Mouse (Mus musculus) macrophage (primary cell): ENCODE data around the gene Tectb. TPM values are rescaled to one million over a fixed set of nuclear protein-coding genes. Genes with fewer than 3 reads are reported as not detected.

ENCODE experiments used
- H3K27ac ChIP-seq: fragments of 350-480 bp; formaldehyde crosslinking; 2 replicates; pipeline ENCODE4 v1.9.0; 2021
- H3K36me3 ChIP-seq: fragments of 350-480 bp; formaldehyde crosslinking; 2 replicates; pipeline ENCODE4 v1.9.0; 2021; ENCODE audit errors: inconsistent target
- H3K4me3 ChIP-seq: fragments of 350-480 bp; formaldehyde crosslinking; 2 replicates; pipeline ENCODE4 v1.9.0; 2021; ENCODE audit errors: inconsistent target
- H3K79me2 ChIP-seq: fragments of 350-480 bp; formaldehyde crosslinking; 2 replicates; pipeline ENCODE4 v1.9.0; 2021; ENCODE audit errors: inconsistent target
- WGBS: methylation state at CpG from one replicate; pipeline ENCODE4 v1.1.7; 2026; ENCODE audit warnings: inconsistent platforms; ENCODE audit not compliant: missing documents; 5-methylcytosine and 5-hydroxymethylcytosine counted together
- polyA plus RNA-seq: library from polyadenylated mRNA; stranded (reverse); fragments of 250-400 nt; gene quantifications from 3 replicates; pipeline ENCODE4 v1.2.4, GENCODE M21; 2018; ENCODE audit warnings: inconsistent platforms
- total RNA-seq, 78 experiments: library from RNA; depleted of rRNA; stranded (reverse); fragments of 250-400 nt; gene quantifications; 1 replicate in 9 of 78; 2 replicates in 24 of 78; 3 replicates in 43 of 78; 4 replicates in 2 of 78; pipeline ENCODE4 v1.2.4; 2018; ENCODE audit warnings: inconsistent platforms in 56 of 78

Tectb gene
- not detected for total RNA-seq (2018; cell fraction: chromatin; rRNA removed)
- total RNA-seq (2018; cell fraction: cytosol; rRNA removed) = not detected
- not detected for total RNA-seq (2018; cell fraction: nucleus; rRNA removed)
- polyA plus RNA-seq = not detected in 3 replicates

GRCm38 (mm10) chr19:55180433-55180832 is at the start of gene Tectb:
Tectb (plus strand) TSS chr19:55180733.
- no peak within 1 kb of the TSS for H3K4me3 ChIP-seq
- no peaks in the 10 kb centered on the region for H3K79me2 ChIP-seq
- H3K36me3 ChIP-seq = no peaks in the 10 kb centered on the region
- 88% methylated on average over 5 of the region's 5 CpGs for WGBS
- no peak within 1 kb of the TSS for H3K27ac ChIP-seq

- H3K4me3 ChIP-seq = no peak overlapping the region
- WGBS = 50% methylated on average over 1 of the region's 1 CpGs
- H3K27ac ChIP-seq = no peak overlapping the region
- no peaks in the 10 kb centered on the region for H3K36me3 ChIP-seq
- H3K79me2 ChIP-seq = no peaks in the 10 kb centered on the region
Measured at GRCm38 (mm10) chr19:55131747-55132146, 48.8 kb upstream of the Tectb start.

GRCm38 (mm10) chr19:55132476-55132875 is 48.1 kb upstream of the Tectb start:
- Histone ChIP-seq H3K27ac (no peak overlapping the region), H3K4me3 (no peak overlapping the region), H3K79me2 (no peaks in the 10 kb centered on the region), H3K36me3 (no peaks in the 10 kb centered on the region)
- WGBS = 88% methylated on average over 3 of the region's 3 CpGs

- Histone ChIP-seq H3K79me2 (no peaks in the 10 kb centered on the region), H3K36me3 (no peaks in the 10 kb centered on the region), H3K27ac (no peak overlapping the region), H3K4me3 (no peak overlapping the region)
- 70% methylated on average over 9 of the region's 9 CpGs for WGBS
Measured at GRCm38 (mm10) chr19:55134521-55134920, 46.0 kb upstream of the Tectb start.

- no peaks in the 10 kb centered on the region for H3K36me3 ChIP-seq
- no peak overlapping the region for H3K27ac ChIP-seq
- H3K4me3 ChIP-seq = no peak overlapping the region
- 79% methylated on average over 3 of the region's 3 CpGs for WGBS
- no peaks in the 10 kb centered on the region for H3K79me2 ChIP-seq
Measured at GRCm38 (mm10) chr19:55135918-55136317, 44.6 kb upstream of the Tectb start.

GRCm38 (mm10) chr19:55136693-55137427 is 43.7 kb upstream of the Tectb start:
- H3K79me2 ChIP-seq = no peaks in the 10 kb centered on the region
- 78% methylated on average over 4 of the region's 4 CpGs for WGBS
- H3K36me3 ChIP-seq = no peaks in the 10 kb centered on the region
- no peak overlapping the region for H3K4me3 ChIP-seq
- no peak overlapping the region for H3K27ac ChIP-seq

GRCm38 (mm10) chr19:55137884-55138283 is 42.6 kb upstream of the Tectb start:
- Histone ChIP-seq H3K36me3 (no peaks in the 10 kb centered on the region), H3K27ac (no peak overlapping the region), H3K79me2 (no peaks in the 10 kb centered on the region), H3K4me3 (no peak overlapping the region)
- 68% methylated on average over 7 of the region's 7 CpGs for WGBS

- H3K79me2 ChIP-seq = no peaks in the 10 kb centered on the region
- no peak overlapping the region for H3K27ac ChIP-seq
- 84% methylated on average over 7 of the region's 7 CpGs for WGBS
- H3K36me3 ChIP-seq = no peaks in the 10 kb centered on the region
- no peak overlapping the region for H3K4me3 ChIP-seq
Measured at GRCm38 (mm10) chr19:55138506-55138905, 42.0 kb upstream of the Tectb start.

GRCm38 (mm10) chr19:55139301-55139700 is 41.2 kb upstream of the Tectb start:
- Histone ChIP-seq H3K79me2 (no peaks in the 10 kb centered on the region), H3K27ac (no peak overlapping the region), H3K4me3 (no peak overlapping the region), H3K36me3 (no peaks in the 10 kb centered on the region)
- WGBS = 33% methylated on average over 7 of the region's 7 CpGs

- Histone ChIP-seq H3K4me3 (no peak overlapping the region), H3K27ac (no peak overlapping the region), H3K79me2 (no peaks in the 10 kb centered on the region), H3K36me3 (no peaks in the 10 kb centered on the region)
- WGBS = 74% methylated on average over 11 of the region's 11 CpGs
Measured at GRCm38 (mm10) chr19:55143391-55144300, 36.9 kb upstream of the Tectb start.

- Histone ChIP-seq H3K4me3 (no peak overlapping the region), H3K79me2 (no peaks in the 10 kb centered on the region), H3K27ac (no peak overlapping the region), H3K36me3 (no peaks in the 10 kb centered on the region)
- WGBS = 81% methylated on average over 5 of the region's 5 CpGs
Measured at GRCm38 (mm10) chr19:55144691-55145090, 35.8 kb upstream of the Tectb start.

- H3K27ac ChIP-seq = no peak overlapping the region
- no peak overlapping the region for H3K4me3 ChIP-seq
- WGBS = 85% methylated on average over 2 of the region's 2 CpGs
- no peaks in the 10 kb centered on the region for H3K36me3 ChIP-seq
- H3K79me2 ChIP-seq = no peaks in the 10 kb centered on the region
Measured at GRCm38 (mm10) chr19:55145136-55145535, 35.4 kb upstream of the Tectb start.

GRCm38 (mm10) chr19:55147568-55147967 is 33.0 kb upstream of the Tectb start:
- Histone ChIP-seq H3K27ac (no peak overlapping the region), H3K36me3 (no peaks in the 10 kb centered on the region), H3K79me2 (no peaks in the 10 kb centered on the region), H3K4me3 (no peak overlapping the region)
- WGBS = 82% methylated on average over 9 of the region's 9 CpGs

- Histone ChIP-seq H3K4me3 (no peak overlapping the region), H3K36me3 (no peaks in the 10 kb centered on the region), H3K27ac (no peak overlapping the region), H3K79me2 (no peaks in the 10 kb centered on the region)
- 45% methylated on average over 6 of the region's 6 CpGs for WGBS
Measured at GRCm38 (mm10) chr19:55148109-55148508, 32.4 kb upstream of the Tectb start.

GRCm38 (mm10) chr19:55149646-55150045 is 30.9 kb upstream of the Tectb start:
- Histone ChIP-seq H3K36me3 (no peaks in the 10 kb centered on the region), H3K27ac (no peak overlapping the region), H3K79me2 (no peaks in the 10 kb centered on the region), H3K4me3 (no peak overlapping the region)
- 91% methylated on average over 6 of the region's 6 CpGs for WGBS
